ENCODE assay signal across 12 mouse cellular contexts in the genomic region with DNA sequence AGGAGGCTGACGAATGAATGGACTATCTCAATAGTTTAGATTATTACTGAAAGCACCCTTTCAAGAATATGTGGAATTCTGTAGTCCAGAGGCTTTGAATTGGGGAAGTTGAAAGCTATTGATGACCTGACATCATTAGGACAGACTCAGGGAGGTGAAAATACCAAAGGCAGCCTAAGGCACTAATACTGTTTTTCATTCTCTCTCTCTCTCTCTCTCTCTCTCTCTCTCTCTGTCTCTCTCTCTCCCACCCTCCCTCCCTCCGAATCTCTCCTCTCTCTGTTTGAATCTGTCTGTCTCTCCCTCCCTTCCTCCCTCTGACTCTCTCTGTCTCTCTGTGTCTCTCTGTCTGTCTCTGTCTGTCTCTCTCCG. TPM values are rescaled to one million over a fixed set of nuclear protein-coding genes. Genes with fewer than 3 reads are reported as not detected.
DNase-seq lines count a peak whose midpoint lies in the region; ATAC-seq and TF ChIP-seq lines count a peak whose summit lies in the region.
"Had no signal": no experiment of that assay in that cellular context is flagged by ENCODE, and none has a peak within 500 bp of the region (broad histone marks: within the 10 kb centered on the region; RNA-seq: fewer than 3 reads in every experiment).

No protein-coding gene starts in this region.

- DNase-seq in hindbrain, embryonic 10.5 days (ENCODE audit: low spot score) = no peak
- no peak for DNase-seq in hindbrain, postnatal 0 days (ENCODE audit: low spot score)
- DNase-seq in midbrain, postnatal 0 days (ENCODE audit: low spot score) = no peak
- no peak for DNase-seq in cerebellum, adult 11-12 months
- DNase-seq in lung, postnatal 25 days (ENCODE audit: low spot score) = no peak
- no peak for DNase-seq in gastrocnemius, postnatal 36 days

- H3K4me1 ChIP-seq in hindbrain, embryonic 10.5 days (replicated peaks) = 0 out of 2 replicates have a peak, but pooled peaks cover 5% of the 10 kb centered on the region
- H3K4me1 ChIP-seq in hindbrain, embryonic 16.5 days (ENCODE audit: control insufficient read depth, insufficient read depth, low read depth, low read length) = no peaks in the 10 kb centered on the region
- H3K4me1 ChIP-seq in forebrain, embryonic 13.5 days = peaks cover 7% of the 10 kb centered on the region
- H3K4me1 ChIP-seq in hindbrain, postnatal 0 days (ENCODE audit: insufficient read depth, low read length) = no peaks in the 10 kb centered on the region; the same call in 1 of the 2 replicates
- H3K4me1 ChIP-seq in midbrain, postnatal 0 days (ENCODE audit: insufficient read depth, low read length) = no peaks in the 10 kb centered on the region

- TF ChIP-seq CTCF in hindbrain, postnatal 0 days (IDR thresholded peaks at IDR 0.05; ENCODE audit: low read depth) = no peak
- no peak for TF ChIP-seq CTCF in midbrain, postnatal 0 days (IDR thresholded peaks at IDR 0.05)

- 69% methylated on average over 3 of the region's 3 CpGs for WGBS in hindbrain, embryonic 10.5 days
- WGBS in hindbrain, embryonic 16.5 days = 46% methylated on average over 3 of the region's 3 CpGs
- 45% methylated on average over 3 of the region's 3 CpGs for WGBS in forebrain, embryonic 13.5 days
- 35% methylated on average over 3 of the region's 3 CpGs for WGBS in hindbrain, postnatal 0 days
- WGBS in midbrain, postnatal 0 days = 42% methylated on average over 3 of the region's 3 CpGs

- H3K4me3 ChIP-seq in hindbrain, embryonic 10.5 days = no peak overlapping the region
- no peak overlapping the region for H3K4me3 ChIP-seq in hindbrain, embryonic 16.5 days (ENCODE audit: low read length)
- no peak overlapping the region for H3K4me3 ChIP-seq in forebrain, embryonic 13.5 days
- no peak overlapping the region for H3K4me3 ChIP-seq in hindbrain, postnatal 0 days (ENCODE audit: low read length)
- H3K4me3 ChIP-seq in midbrain, postnatal 0 days (ENCODE audit: low read depth, low read length) = no peak overlapping the region
- H3K4me3 ChIP-seq: embryonic facial prominence, embryonic 13.5 days; gastrocnemius, adult 2 months had no signal

- H3K9me3 ChIP-seq in hindbrain, embryonic 10.5 days = no peaks in the 10 kb centered on the region
- H3K9me3 ChIP-seq in hindbrain, embryonic 16.5 days (ENCODE audit: control insufficient read depth, low read length) = no peaks in the 10 kb centered on the region
- H3K9me3 ChIP-seq in forebrain, embryonic 13.5 days (replicated peaks) = no peaks in the 10 kb centered on the region
- no peaks in the 10 kb centered on the region for H3K9me3 ChIP-seq in hindbrain, postnatal 0 days (ENCODE audit: low read length)
- no peaks in the 10 kb centered on the region for H3K9me3 ChIP-seq in midbrain, postnatal 0 days (ENCODE audit: low read length)
- H3K9me3 ChIP-seq: embryonic facial prominence, embryonic 13.5 days had no signal

- H3K27ac ChIP-seq in hindbrain, embryonic 10.5 days = peak overlapping the region; percentile 46
- H3K27ac ChIP-seq in hindbrain, embryonic 16.5 days (ENCODE audit: low read depth, low read length) = no peak overlapping the region
- H3K27ac ChIP-seq in forebrain, embryonic 13.5 days = no peak overlapping the region
- H3K27ac ChIP-seq in hindbrain, postnatal 0 days = no peak overlapping the region
- H3K27ac ChIP-seq in midbrain, postnatal 0 days (ENCODE audit: low read depth, low read length) = no peak overlapping the region
- H3K27ac ChIP-seq: embryonic facial prominence, embryonic 13.5 days; gastrocnemius, adult 2 months; liver, embryonic 14.5 days had no signal

- no peaks in the 10 kb centered on the region for H3K27me3 ChIP-seq in hindbrain, embryonic 10.5 days (ENCODE audit: insufficient read depth, poor library complexity, severe bottlenecking)
- H3K27me3 ChIP-seq in hindbrain, embryonic 16.5 days (replicated peaks; ENCODE audit: control insufficient read depth, insufficient read depth, low read length) = no peaks in the 10 kb centered on the region
- H3K27me3 ChIP-seq in forebrain, embryonic 13.5 days = 0 out of 2 replicates have a peak, but pooled peaks cover 2% of the 10 kb centered on the region
- no peaks in the 10 kb centered on the region for H3K27me3 ChIP-seq in hindbrain, postnatal 0 days (ENCODE audit: insufficient read depth, low read length)
- no peaks in the 10 kb centered on the region for H3K27me3 ChIP-seq in midbrain, postnatal 0 days (ENCODE audit: insufficient read depth, low read length)

- no peak overlapping the region; the same call in 1 of the 2 replicates for H3K9ac ChIP-seq in hindbrain, embryonic 16.5 days (ENCODE audit: low read depth, low read length)
- H3K9ac ChIP-seq in forebrain, embryonic 13.5 days = 0 out of 2 replicates have a peak overlapping the region, but pooled peaks have one; percentile 18
- H3K9ac ChIP-seq in hindbrain, postnatal 0 days (replicated peaks; ENCODE audit: low read length) = no peak overlapping the region
- no peak overlapping the region for H3K9ac ChIP-seq in midbrain, postnatal 0 days (replicated peaks; ENCODE audit: low read length, poor library complexity, severe bottlenecking)
- H3K9ac ChIP-seq: embryonic facial prominence, embryonic 13.5 days; liver, embryonic 14.5 days had no signal

- H3K36me3 ChIP-seq in hindbrain, embryonic 10.5 days = no peaks in the 10 kb centered on the region
- no peaks in the 10 kb centered on the region for H3K36me3 ChIP-seq in hindbrain, embryonic 16.5 days (ENCODE audit: control insufficient read depth, insufficient read depth, low read length)
- no peaks in the 10 kb centered on the region for H3K36me3 ChIP-seq in forebrain, embryonic 13.5 days (ENCODE audit: poor library complexity, severe bottlenecking)
- no peaks in the 10 kb centered on the region for H3K36me3 ChIP-seq in hindbrain, postnatal 0 days (ENCODE audit: insufficient read depth, low read length)
- no peaks in the 10 kb centered on the region for H3K36me3 ChIP-seq in midbrain, postnatal 0 days (ENCODE audit: insufficient read depth, low read length)
- H3K36me3 ChIP-seq: embryonic facial prominence, embryonic 13.5 days had no signal

- ATAC-seq in hindbrain, embryonic 16.5 days = no peak
- no peak; the same call in 1 of the 2 replicates for ATAC-seq in forebrain, embryonic 13.5 days
- peak; percentile 36; the same call in 1 of the 2 replicates for ATAC-seq in hindbrain, postnatal 0 days
- no peak for ATAC-seq in midbrain, postnatal 0 days (ENCODE audit: low FRiP score)

- intact Hi-C loops in gastrocnemius, postnatal 36 days (cut with DNase I) = loop anchor here (1.0 to 2.0 kb wide), 2 partner anchors 135 to 203 kb away; no protein-coding TSS in a partner anchor

- H3K4me2 ChIP-seq in hindbrain, embryonic 16.5 days (ENCODE audit: low read length) = no peak overlapping the region
- no peak overlapping the region for H3K4me2 ChIP-seq in forebrain, embryonic 13.5 days
- no peak overlapping the region for H3K4me2 ChIP-seq in hindbrain, postnatal 0 days (ENCODE audit: low read depth, low read length)
- peak overlapping the region; percentile 10; the same call in 1 of the 2 replicates for H3K4me2 ChIP-seq in midbrain, postnatal 0 days (ENCODE audit: low read depth, low read length, poor library complexity, severe bottlenecking)
- H3K4me2 ChIP-seq: embryonic facial prominence, embryonic 13.5 days; heart, embryonic 11.5 days had no signal

RNA-seq across cellular contexts. Expression of a gene that starts 2.0 kb away (rescaled TPM):
- 36.2 and 48.6 TPM in 2 replicates for polyA plus RNA-seq in hindbrain, embryonic 10.5 days (2016; fragmentation: Nextera tagmentation; extraction: Ambion mirVana)
- polyA plus RNA-seq in hindbrain, embryonic 16.5 days (2015; fragmentation: Nextera tagmentation; extraction: Ambion mirVana) = 58.1 and 64.6 TPM in 2 replicates
- 49.0 and 56.6 TPM in 2 replicates for polyA plus RNA-seq in forebrain, embryonic 13.5 days (2015; fragmentation: Nextera tagmentation; extraction: Ambion mirVana)
- 71.0 and 71.9 TPM in 2 replicates for total RNA-seq in hindbrain, postnatal 0 days (2014; rRNA removed)
- 44.3 and 44.6 TPM in 2 replicates for polyA plus RNA-seq in hindbrain, postnatal 0 days (2015; fragmentation: Nextera tagmentation; extraction: Ambion mirVana)
- 89.4 and 109 TPM in 2 replicates for total RNA-seq in midbrain, postnatal 0 days (2014; rRNA removed)
- polyA plus RNA-seq in midbrain, postnatal 0 days (2015; fragmentation: Nextera tagmentation; extraction: Ambion mirVana) = 54.6 and 55.6 TPM in 2 replicates
- 1 to 10 TPM; 7.5 to 9.5 TPM for total RNA-seq in gastrocnemius, postnatal 36 days (2021)

RNA-seq across cellular contexts. Expression of a gene that starts 36.4 kb away (rescaled TPM):
- 1.2 and 1.5 TPM in 2 replicates for polyA plus RNA-seq in hindbrain, embryonic 10.5 days (2016; fragmentation: Nextera tagmentation; extraction: Ambion mirVana)
- 0.53 and 0.71 TPM in 2 replicates for polyA plus RNA-seq in hindbrain, embryonic 16.5 days (2015; fragmentation: Nextera tagmentation; extraction: Ambion mirVana)
- 0.80 and 1.1 TPM in 2 replicates for polyA plus RNA-seq in forebrain, embryonic 13.5 days (2015; fragmentation: Nextera tagmentation; extraction: Ambion mirVana)
- total RNA-seq in hindbrain, postnatal 0 days (2014; rRNA removed) = 1.0 TPM in 1 of 2 replicates, not detected in the other
- 0.74 and 0.83 TPM in 2 replicates for polyA plus RNA-seq in hindbrain, postnatal 0 days (2015; fragmentation: Nextera tagmentation; extraction: Ambion mirVana)
- 0.38 and 1.6 TPM in 2 replicates for total RNA-seq in midbrain, postnatal 0 days (2014; rRNA removed)
- 0.80 and 0.93 TPM in 2 replicates for polyA plus RNA-seq in midbrain, postnatal 0 days (2015; fragmentation: Nextera tagmentation; extraction: Ambion mirVana)
- not detected for total RNA-seq in gastrocnemius, postnatal 36 days (2021)

RNA-seq across cellular contexts. Expression of a gene that starts 36.7 kb away (rescaled TPM):
- polyA plus RNA-seq in hindbrain, embryonic 10.5 days (2016; fragmentation: Nextera tagmentation; extraction: Ambion mirVana) = 124 and 125 TPM in 2 replicates
- 61.8 and 62.3 TPM in 2 replicates for polyA plus RNA-seq in hindbrain, embryonic 16.5 days (2015; fragmentation: Nextera tagmentation; extraction: Ambion mirVana)
- polyA plus RNA-seq in forebrain, embryonic 13.5 days (2015; fragmentation: Nextera tagmentation; extraction: Ambion mirVana) = 112 and 113 TPM in 2 replicates
- 19.0 and 25.1 TPM in 2 replicates for total RNA-seq in hindbrain, postnatal 0 days (2014; rRNA removed)
- 66.5 and 70.0 TPM in 2 replicates for polyA plus RNA-seq in hindbrain, postnatal 0 days (2015; fragmentation: Nextera tagmentation; extraction: Ambion mirVana)
- 24.0 and 25.6 TPM in 2 replicates for total RNA-seq in midbrain, postnatal 0 days (2014; rRNA removed)
- polyA plus RNA-seq in midbrain, postnatal 0 days (2015; fragmentation: Nextera tagmentation; extraction: Ambion mirVana) = 52.6 and 57.3 TPM in 2 replicates
- total RNA-seq in gastrocnemius, postnatal 36 days (2021) = 10 to 100 TPM; 14.8 to 15.0 TPM

RNA-seq across cellular contexts. Expression of a gene that starts 41.9 kb away (rescaled TPM):
- polyA plus RNA-seq in hindbrain, embryonic 10.5 days (2016; fragmentation: Nextera tagmentation; extraction: Ambion mirVana) = 114 and 123 TPM in 2 replicates
- 72.2 and 75.6 TPM in 2 replicates for polyA plus RNA-seq in hindbrain, embryonic 16.5 days (2015; fragmentation: Nextera tagmentation; extraction: Ambion mirVana)
- polyA plus RNA-seq in forebrain, embryonic 13.5 days (2015; fragmentation: Nextera tagmentation; extraction: Ambion mirVana) = 65.4 and 69.8 TPM in 2 replicates
- 50.4 and 50.9 TPM in 2 replicates for total RNA-seq in hindbrain, postnatal 0 days (2014; rRNA removed)
- 69.3 and 70.5 TPM in 2 replicates for polyA plus RNA-seq in hindbrain, postnatal 0 days (2015; fragmentation: Nextera tagmentation; extraction: Ambion mirVana)
- 38.6 and 49.3 TPM in 2 replicates for total RNA-seq in midbrain, postnatal 0 days (2014; rRNA removed)
- polyA plus RNA-seq in midbrain, postnatal 0 days (2015; fragmentation: Nextera tagmentation; extraction: Ambion mirVana) = 74.6 and 80.9 TPM in 2 replicates
- 10 to 100 TPM; 24.5 to 26.3 TPM for total RNA-seq in gastrocnemius, postnatal 36 days (2021)

RNA-seq across cellular contexts. Expression of a gene that starts 58.3 kb away (rescaled TPM):
- polyA plus RNA-seq in hindbrain, embryonic 10.5 days (2016; fragmentation: Nextera tagmentation; extraction: Ambion mirVana) = 9.8 and 14.1 TPM in 2 replicates
- 11.2 and 11.5 TPM in 2 replicates for polyA plus RNA-seq in hindbrain, embryonic 16.5 days (2015; fragmentation: Nextera tagmentation; extraction: Ambion mirVana)
- 10.5 and 11.2 TPM in 2 replicates for polyA plus RNA-seq in forebrain, embryonic 13.5 days (2015; fragmentation: Nextera tagmentation; extraction: Ambion mirVana)
- 4.1 and 5.1 TPM in 2 replicates for total RNA-seq in hindbrain, postnatal 0 days (2014; rRNA removed)
- polyA plus RNA-seq in hindbrain, postnatal 0 days (2015; fragmentation: Nextera tagmentation; extraction: Ambion mirVana) = 5.8 and 6.8 TPM in 2 replicates
- total RNA-seq in midbrain, postnatal 0 days (2014; rRNA removed) = 2.9 and 5.3 TPM in 2 replicates
- polyA plus RNA-seq in midbrain, postnatal 0 days (2015; fragmentation: Nextera tagmentation; extraction: Ambion mirVana) = 4.9 and 5.3 TPM in 2 replicates
- 1 to 10 TPM in 1 of 2 experiments, under 1 TPM in 1; 0.84 to 1.3 TPM for total RNA-seq in gastrocnemius, postnatal 36 days (2021)
